Mouse (Mus musculus) c-Kit-negative CD71-positive TER-119-positive erythroid progenitor cells, embryonic 14.5 days (primary cell): Measurements from ENCODE around the gene Csf3.
"Not testable (repeated sequence)": the region's sequence is repeated elsewhere in the genome, so short reads cannot be mapped to it uniquely, and the experiment has no call there.

Experiments used
- DNase-seq: peaks from one replicate; pipeline ENCODE4 v3.0.0-alpha.2; 2013; ENCODE audit warnings: low read depth, low spot score

Gene Csf3

DNA sequence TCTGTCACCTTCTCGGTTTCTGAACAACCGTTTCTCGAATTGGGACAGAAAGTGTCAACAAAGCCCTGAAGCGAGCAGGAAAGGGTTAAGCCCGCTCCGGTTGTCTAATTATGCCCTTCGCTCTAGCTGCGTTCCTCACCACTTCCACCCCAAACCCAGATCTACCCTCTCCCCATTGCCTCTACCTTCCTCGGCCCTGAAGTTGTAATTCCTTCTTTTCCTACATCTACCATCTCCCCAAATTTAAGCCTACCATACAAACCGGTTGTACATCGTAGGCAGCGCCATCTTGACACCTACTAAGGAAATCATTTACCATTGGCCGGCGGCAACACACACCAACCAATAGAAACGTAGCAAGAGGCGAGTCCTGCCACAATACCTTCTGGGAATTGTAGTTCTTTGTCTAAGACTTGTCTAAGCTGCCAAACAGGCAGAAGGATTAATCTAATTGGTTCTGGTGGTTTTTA is 28.1 kb downstream of the Csf3 start, which contains the start of gene Med24:
Med24 (minus strand) TSS at position 317 of the 470 bp plus-strand sequence.
- DNase-seq: peak; percentile 83

DNA sequence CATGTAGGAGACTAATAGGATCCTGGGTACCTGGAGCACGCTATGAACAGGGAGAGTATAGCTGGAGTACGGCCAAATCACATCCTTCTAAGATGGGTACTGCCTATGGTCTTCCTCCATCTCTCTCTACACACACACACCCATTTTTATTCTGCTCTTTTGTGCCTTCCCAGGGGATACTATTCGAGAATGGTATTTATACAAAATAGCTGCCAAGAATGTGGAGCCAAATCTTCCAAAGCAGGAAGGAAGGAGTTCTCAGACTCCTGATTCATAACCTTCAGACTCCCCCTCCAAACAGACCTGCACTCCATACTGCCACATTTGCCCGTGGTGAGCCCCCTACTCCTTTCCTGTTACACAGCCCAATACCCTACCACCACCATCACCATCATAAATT is 29.7 kb downstream of the Csf3 start:
- DNase-seq: no peak

DNA sequence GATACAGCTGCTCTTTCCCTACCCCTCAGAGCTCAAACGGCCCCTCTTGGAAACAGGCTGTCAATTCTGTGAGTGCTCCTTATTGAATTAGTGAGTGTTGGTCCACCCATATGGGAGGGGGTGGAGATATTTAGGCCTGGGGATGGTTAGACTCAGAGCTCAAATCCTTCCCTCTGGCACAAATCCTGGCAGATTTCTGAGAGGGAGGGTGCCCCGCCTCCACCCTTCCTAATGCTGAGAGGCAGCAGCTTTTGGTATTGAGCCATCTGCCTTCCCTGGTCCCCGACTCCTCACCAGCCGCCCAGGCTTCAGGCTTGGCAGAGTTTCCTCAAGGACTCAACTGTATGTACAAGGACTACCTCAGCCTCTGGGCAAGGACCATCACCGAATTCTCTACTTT is 30.1 kb downstream of the Csf3 start:
- no peak for DNase-seq

DNA sequence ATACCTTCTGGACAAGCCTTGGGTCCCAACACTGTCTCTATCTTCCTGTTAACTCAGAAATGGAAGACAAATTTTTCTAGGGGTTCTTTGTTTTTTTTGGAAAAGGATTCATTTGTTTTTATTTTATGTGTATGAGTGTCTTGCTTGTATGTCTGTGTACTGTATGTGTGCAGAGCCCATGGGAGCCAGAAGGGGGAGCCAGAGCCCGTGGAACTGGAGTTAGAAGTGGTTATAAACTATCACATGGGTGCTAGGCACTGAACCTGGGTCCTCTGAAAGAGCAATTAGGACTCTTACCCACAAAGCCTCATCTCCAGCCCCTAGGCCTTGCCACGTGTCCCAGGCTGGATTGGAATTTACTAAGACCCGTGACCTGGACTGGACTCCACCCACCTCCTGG is 33.0 kb downstream of the Csf3 start:
- no peak for DNase-seq

DNA sequence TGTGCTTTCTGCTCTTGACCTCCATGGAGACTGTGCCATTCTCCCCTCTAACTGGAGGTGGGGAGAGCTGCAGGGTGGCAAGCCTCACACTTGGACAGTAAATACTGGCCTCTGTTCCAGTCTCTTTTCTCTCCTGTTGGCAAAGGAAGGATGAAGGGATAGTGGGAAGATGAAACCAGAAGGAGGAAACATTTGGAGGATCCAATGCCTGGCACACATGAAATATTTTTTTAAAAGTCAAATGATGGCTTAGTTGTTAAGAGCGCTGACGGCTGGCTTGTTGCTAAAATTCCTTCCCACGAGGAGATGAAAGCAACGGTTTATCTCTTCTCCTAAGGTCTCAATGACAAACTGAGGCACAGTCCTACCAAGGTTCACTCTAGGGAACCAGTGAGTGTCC is 34.0 kb downstream of the Csf3 start:
- DNase-seq: no peak

DNA sequence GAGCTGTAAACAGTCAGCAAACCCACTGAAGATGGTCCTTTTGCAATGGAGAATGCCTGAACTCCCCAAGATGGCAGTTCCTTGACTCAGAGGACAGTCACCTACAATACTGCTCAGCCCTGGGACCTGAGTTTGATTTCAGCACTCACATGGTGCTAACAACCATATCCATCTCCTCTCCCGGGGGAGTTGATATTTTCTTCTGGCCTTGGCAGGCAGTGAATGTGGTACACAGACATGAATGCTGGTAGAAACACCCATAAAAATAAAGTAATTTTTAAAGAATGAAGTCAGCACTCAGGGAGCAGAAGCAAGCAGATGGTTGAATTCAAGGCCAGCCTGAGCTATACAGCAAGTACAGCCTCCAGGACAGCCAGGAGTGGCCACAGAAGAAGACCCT is 35.1 kb downstream of the Csf3 start:
- DNase-seq: no peak

DNA sequence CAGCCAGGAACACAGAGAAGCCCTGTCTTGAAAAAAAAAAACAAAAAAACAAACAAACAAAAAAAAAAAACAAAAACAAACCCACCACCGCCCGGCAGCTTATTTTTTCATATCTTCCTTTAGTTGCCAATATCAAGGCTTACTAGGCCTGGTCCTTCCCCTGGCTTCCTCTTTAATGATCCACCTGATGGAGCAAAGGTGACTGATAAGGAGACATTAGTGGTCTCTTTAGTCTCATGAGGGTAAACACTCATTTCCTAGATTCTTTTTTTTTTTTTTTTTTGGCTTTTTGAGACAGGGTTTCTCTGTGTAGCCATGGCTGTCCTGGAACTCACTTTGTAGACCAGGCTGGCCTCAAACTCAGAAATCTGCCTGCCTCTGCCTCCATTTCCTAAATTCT is 36.2 kb downstream of the Csf3 start:
- DNase-seq: not testable (repeated sequence)

DNA sequence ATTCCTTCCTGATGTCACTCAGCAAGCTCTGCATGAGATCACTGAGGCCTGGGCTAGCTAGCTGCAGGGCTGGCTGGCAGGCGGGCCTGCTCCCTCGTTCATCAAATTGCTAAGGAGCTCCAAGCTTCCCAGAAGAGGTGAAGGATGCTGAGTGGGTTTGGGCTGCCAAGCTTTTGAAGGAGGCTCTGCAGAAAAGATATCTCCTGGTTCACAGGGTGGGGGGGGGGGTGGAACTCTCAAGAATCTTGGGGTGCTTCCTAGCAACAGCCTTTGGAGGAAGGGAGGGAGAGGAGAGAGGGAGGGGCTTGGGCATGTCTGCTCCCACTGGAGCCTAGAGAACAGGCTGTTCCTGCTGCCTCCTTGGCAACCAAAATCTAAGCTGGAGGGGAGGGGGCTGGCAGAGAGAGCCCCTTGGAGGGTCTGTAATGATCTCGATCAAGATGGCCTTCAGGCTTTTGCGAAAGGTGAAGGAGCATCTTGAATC is 37.4 kb downstream of the Csf3 start:
- DNase-seq: no peak

DNA sequence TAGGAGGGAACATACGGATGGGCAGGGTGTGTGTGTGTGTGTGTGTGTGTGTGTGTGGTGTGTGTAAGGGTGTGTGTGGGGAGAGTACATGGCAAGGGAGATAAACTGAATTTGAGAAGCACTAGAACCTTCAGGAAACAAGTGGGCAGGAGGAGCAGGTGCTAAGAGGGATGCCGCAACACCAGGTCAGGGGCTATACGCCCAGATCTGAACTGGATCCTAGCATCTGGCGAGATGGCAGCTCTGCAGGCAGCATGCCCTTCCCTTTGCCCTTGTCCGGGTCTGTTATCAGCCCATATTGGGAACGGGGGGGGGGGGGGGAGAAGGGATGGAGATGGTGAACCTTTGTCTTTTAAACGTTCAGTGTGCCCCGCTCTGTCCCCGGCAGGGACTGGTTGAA is 37.9 kb downstream of the Csf3 start:
- DNase-seq: no peak

DNA sequence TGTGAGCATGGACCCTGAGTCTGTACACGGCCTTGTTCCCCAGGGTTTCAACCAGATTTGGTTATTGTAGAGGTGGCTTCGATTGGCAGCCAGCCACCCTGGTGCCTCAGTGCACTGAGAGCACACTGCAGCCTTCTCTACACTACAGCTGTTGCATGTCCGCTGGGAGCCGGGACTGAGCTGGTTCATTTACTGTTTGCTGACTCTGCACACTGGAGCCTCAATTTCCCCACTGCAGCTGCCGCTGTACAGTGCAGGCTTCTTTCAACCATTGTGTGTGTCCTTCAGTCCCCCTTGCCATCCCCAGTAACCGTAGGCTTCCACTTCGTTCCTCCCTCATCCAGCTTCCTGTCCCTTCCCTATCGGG is 38.9 kb downstream of the Csf3 start:
- DNase-seq: no peak

DNA sequence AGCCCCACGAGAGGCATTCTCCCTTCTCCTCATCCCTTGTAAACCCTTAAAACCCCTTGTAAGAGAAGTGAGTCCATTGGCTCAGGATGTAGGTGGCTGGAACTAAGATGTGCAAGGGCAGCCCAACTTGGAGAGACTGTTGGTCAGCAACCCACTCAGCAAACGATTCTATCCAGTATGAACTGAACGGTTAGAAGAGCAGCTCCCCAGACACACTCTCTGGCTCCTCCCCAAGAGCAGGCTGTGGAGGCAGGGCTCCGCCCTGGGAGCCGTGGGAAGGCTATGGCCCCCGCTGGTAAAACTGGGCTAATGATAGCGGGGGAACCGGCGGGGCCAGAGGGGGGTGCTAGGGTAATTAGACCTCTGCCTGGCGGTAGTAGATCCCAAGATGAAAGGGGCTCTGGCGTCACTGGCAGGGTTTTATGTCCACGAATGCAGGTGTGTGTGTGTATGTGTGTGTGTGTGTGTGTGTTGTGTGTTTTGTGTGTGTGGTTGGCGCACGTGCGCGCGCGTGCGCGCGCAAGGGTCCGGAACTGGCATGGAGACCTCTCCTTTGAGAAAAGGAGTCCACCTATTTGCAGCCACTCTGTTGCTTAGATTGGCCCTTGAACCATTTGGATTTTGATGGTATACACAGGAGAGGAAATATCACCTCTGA is 39.5 kb downstream of the Csf3 start, which contains the start of gene Thra:
Thra (plus strand) TSS at position 246 of the 658 bp plus-strand sequence.
- DNase-seq: peak; percentile 60

DNA sequence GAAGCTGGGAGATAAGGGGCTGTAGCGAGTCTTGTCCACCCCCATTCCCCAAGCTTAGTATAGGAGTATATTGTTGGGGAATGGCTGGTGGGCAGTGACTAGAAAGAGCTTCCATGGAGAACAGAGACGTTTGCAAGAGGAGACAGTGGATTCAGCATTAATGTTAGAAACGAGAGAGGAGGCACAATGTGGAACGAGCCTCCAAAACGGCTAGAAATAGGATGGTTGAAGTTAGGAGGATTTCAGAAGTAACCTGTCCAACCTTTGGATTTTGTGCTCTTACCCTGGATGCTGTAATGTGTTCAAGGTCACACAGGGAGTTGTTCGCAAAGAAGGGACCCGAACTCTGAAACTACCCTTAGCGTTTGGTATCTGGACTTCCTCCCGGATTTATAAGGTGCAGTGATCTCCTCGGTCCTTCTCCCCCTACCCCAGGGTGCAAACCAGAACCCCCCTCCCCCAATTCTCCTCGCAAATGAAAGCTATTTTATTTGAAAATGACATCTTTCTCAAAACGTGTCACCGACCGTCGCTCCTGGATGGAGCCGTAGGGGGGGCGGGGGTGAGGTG is 40.1 kb downstream of the Csf3 start:
- DNase-seq: no peak

DNA sequence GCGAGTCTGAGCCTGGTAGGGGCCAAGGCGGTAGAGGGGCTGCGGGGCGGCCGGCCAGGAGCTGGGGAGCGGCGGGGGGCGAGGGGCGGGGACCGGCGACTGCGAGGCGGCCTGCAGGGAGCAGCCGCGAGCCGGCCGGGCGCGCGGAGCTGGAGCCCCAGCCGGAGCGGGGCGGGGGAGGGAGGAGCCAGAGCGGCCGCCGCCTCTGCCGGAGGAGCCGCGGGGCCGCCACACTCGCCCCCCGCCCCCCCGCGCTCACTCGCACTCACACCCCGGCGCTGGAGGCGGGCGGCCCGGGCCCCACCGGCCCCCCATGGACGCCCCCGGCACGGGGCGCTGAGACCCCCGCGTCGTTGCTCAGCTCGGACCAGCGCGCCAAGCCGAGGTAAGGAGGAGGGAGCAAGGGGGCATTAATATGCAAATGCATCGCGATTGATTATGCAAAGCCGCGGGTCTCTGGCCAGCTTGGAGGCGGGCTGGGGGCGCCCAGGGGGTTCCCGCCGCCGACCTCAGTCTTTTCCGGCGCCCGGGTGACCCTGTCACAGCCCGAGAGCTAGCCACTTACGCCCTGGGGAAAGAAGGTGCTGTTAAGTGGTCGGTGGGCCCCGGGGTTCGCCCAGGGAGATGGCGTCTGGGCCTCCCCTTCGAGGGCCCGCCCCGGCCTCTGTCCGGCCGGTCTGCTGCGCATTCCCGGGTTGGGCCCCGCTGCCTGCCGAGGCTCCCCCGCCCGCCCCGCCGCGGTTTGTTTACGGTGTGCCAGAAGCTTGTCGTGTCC is 40.7 kb downstream of the Csf3 start:
- DNase-seq: no peak

DNA sequence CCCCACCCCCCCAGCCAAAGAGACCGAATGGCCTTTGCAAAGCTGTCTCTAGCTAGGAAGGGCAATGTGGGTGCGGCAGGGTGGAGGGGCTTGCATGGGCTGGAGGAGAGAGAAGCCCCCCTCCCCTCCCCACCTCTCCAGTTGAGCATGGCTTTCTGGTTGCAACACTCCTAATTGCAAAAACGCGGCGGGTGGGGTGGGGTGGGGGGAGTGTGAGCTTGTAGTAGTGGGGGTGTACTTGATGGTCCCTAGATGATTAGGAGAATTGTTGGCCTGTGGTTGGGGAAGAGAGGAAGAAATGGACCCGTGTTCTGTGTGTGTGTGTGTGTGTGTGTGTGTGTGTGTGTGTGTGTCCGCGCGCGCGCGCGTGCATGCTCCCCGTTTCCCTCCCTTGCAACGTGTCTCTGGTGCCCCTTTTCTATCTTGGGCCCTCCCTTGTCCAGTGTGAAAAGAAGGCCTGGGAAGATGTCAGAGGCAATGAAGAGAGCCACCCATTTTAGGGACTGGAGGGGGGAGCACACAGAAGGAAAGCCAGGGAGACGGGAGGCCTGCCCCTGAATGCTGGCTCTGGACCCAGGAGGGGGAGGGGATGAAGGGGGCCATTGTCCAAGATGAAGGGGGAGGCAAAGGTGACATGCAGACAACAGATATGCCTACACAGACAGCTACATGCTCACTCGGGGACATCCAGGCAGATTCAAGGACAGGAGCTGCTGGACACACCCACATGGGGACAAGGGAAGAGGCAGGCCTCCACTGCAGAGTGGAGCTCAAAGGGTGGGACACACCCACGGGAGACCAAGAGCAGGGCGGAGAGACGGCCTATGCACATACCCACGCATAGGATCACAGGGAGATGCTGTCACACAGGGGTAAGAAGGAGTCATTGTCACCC is 41.6 kb downstream of the Csf3 start:
- no peak for DNase-seq

DNA sequence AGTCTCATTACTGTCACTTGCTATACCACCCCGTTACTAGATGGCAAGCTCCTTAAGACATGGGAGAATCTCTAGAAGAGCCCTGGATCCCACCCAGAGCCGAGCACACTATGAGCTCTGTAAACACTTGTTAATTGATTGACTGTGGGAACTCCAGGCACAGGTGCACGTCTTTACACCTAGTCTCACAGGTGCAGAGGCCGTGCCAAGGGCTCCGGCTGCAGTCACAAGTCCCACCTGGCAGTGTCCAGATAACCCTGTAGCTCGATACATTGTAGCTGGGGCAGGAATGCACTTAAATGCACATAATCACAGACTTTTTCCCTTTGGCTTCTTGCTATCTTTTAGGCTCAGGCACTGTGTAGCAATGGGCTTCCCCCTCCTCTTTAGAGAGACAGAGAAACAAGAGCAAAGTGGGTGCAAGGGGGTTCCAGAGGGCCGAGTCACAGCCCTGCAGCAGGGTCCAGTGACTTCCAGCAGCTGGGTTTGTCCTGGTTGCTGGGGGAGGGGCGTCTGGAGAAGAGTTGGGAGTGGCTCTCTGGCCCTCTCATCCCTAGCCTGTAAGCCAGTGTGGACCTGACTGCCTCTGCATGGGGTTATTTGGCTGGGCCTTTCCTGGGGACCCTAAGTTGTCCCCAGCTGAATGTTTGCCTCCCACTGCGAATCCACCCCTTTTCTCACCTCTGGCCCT is 42.7 kb downstream of the Csf3 start:
- no peak for DNase-seq

DNA sequence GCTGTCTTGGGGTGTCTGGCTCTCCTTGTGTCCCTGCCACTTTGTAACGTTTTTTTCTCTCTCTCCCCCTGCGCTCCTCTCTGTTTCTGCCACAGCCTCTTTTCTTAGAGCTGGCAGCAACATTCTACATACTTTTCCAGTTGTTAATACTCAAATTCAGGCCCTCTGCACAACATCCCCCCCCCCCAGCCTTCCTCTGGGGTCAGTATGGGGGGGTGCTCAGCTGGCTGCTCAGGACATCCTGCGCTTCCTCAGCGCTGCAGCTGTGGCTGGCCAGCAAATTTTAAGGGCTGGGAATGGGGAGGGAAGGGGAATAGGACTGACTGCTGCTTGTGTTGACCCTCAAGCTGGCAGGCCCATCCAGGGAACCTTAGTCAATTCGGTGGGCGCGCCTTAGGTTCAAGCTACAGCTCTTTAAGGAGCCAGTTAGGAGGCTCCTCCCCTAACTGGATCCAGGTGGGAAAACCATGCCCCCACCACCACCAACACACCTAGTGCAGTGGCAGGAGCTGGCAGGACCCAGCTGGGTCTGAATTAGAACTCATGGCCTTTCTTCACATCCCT is 43.5 kb downstream of the Csf3 start:
- DNase-seq: no peak

DNA sequence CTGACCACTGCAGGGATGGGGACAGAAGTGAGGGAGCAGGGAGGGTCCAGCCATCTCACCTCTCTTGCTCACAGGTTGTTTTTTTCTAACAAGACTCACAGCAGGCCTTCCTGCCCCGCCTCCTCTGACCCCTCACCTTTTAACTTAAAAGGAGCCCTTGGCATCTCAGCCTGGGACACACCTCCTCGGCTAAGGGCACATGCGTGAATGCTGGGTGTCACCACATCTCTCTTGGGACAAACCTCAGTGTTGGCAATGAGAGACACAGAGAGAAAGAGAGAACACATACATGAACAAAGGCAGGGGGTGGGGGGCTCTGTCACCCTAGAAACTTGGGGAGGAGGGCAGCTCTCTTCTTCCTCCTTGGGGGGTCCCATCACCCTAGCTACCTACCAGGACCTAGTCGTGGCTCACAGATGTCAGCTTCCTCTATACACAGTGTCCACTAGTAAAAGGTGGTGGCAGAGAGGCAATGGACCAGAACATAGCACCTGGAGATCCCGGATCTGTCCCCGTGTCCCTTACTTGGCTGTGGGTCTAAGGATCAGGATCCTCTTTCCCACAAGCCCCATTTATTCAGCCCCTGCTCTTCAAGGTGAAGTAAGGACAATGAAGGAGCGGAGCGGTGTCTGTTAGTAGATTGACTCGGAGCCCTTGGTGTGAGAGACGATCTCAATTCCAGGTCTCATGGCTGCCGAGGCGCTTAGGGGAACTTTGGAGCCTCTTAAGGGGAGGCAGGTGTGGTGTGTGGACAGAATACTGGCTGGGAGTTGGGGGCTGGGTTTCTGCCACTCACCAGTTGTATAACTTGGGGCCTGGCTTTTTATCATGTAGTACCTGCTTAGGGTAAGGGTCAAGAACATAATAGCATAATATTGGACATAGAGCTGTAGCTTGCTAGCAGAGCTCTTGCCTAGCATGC is 45.1 kb downstream of the Csf3 start:
- no peak for DNase-seq

DNA sequence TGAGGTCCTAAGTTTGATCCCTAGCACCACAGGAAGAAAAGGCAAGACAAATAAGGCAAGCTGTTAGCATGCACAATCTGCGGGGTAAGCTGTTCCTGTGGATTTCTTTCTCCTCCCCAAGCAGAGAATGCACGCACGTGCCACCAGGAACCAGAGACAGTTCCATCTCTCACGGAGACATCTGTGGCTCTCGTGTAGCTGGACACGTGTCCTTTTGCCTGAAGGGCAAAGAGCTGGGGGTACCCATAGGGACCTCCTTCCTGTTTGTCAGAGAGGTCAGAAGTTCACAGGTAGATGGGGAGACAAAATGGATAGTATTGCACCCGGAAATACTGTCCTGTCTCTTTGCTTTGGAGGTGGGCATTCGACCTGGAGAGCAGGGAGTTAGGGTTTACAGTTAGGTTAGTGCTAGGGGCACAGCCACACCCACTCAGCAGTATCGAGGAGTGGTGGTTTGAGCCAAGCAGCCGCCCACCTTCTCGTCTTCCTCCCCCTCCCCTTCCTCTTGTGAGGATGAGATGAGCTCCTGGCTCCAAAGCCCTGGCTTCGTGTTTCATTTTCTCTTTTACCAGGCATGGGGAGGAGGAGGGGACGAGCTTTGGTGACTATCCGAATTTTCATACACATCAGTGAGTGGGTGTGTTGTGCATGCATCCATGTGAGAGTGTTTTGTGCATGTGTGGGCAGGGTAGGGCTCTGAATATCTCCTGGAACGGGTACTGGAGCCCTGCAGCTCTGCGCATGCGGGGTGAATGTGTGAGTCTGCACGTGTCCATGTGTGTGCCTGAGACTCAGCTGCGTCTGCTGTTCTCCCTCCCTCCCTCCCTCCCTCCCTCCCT is 46.0 kb downstream of the Csf3 start:
- DNase-seq: no peak
